Mouse (Mus musculus) telencephalon, adult 2 months (tissue): ENCODE results near the gene Hmga2.
A peak's percentile ranks its signal among the peaks of the same experiment; 100 is the strongest.

Source experiments
- DNase-seq: peaks from one replicate; pipeline ENCODE4 v3.0.0-alpha.2; 2011; ENCODE audit warnings: low read depth, low spot score

Gene Hmga2

GRCm38 (mm10) chr10:120426086-120426610 is 50.1 kb downstream of the Hmga2 start:
- peak; percentile 5 for DNase-seq

GRCm38 (mm10) chr10:120424015-120424414 is 52.3 kb downstream of the Hmga2 start:
- no peak for DNase-seq

GRCm38 (mm10) chr10:120423256-120423655 is 53.0 kb downstream of the Hmga2 start:
- no peak for DNase-seq

GRCm38 (mm10) chr10:120422820-120423219 is 53.4 kb downstream of the Hmga2 start:
- DNase-seq = no peak

- peak; percentile 50 for DNase-seq
Measured at GRCm38 (mm10) chr10:120422050-120422449, 54.2 kb downstream of the Hmga2 start.

- DNase-seq = no peak
Measured at GRCm38 (mm10) chr10:120420971-120421629, 55.2 kb downstream of the Hmga2 start.

GRCm38 (mm10) chr10:120418738-120419523 is 57.3 kb downstream of the Hmga2 start:
- no peak for DNase-seq

GRCm38 (mm10) chr10:120418211-120418610 is 58.1 kb downstream of the Hmga2 start:
- no peak for DNase-seq

GRCm38 (mm10) chr10:120417488-120418118 is 58.7 kb downstream of the Hmga2 start:
- DNase-seq = no peak

GRCm38 (mm10) chr10:120417116-120417487 is 59.2 kb downstream of the Hmga2 start:
- no peak for DNase-seq

- no peak for DNase-seq
Measured at GRCm38 (mm10) chr10:120416628-120417027, 59.6 kb downstream of the Hmga2 start.

GRCm38 (mm10) chr10:120412215-120412614 is 64.1 kb downstream of the Hmga2 start:
- DNase-seq = no peak

- DNase-seq = no peak
Measured at GRCm38 (mm10) chr10:120410958-120411357, 65.3 kb downstream of the Hmga2 start.

GRCm38 (mm10) chr10:120409131-120409530 is 67.1 kb downstream of the Hmga2 start:
- DNase-seq = no peak

GRCm38 (mm10) chr10:120407230-120407629 is 69.0 kb downstream of the Hmga2 start:
- no peak for DNase-seq

GRCm38 (mm10) chr10:120406038-120406437 is 70.2 kb downstream of the Hmga2 start:
- no peak for DNase-seq

GRCm38 (mm10) chr10:120405322-120405721 is 70.9 kb downstream of the Hmga2 start:
- DNase-seq = no peak

- DNase-seq = no peak
Measured at GRCm38 (mm10) chr10:120402966-120403365, 73.3 kb downstream of the Hmga2 start.

- no peak for DNase-seq
Measured at GRCm38 (mm10) chr10:120401787-120402186, 74.5 kb downstream of the Hmga2 start.

GRCm38 (mm10) chr10:120399846-120400510 is 76.3 kb downstream of the Hmga2 start:
- no peak for DNase-seq

- DNase-seq = no peak
Measured at GRCm38 (mm10) chr10:120398745-120399144, 77.5 kb downstream of the Hmga2 start.

GRCm38 (mm10) chr10:120397211-120397631 is 79.0 kb downstream of the Hmga2 start:
- no peak for DNase-seq
